7 mouse cellular contexts compared by ENCODE assay signal in the genomic region with DNA sequence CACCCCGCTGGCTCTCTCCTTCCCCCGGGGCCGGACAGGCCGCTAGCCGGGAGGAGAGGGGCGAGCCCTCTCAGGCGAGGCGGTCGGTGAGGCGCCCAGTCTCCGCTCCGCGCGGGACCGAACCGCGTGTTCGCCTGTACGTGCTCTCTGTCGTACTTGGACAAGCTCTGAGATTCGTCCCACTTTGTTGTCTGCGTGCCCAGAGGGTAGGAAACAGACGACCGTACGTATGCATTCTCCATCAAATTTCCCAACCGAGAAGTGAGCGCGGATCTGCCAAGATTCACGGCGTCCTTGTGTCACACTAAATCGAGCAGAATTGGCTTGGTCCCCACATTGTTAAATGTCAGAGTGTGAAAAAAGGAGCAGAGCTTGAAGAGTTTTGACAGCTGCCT. TPM values are rescaled to one million over a fixed set of nuclear protein-coding genes. Genes with fewer than 3 reads are reported as not detected.
DNase-seq lines count a peak whose midpoint lies in the region; ATAC-seq and TF ChIP-seq lines count a peak whose summit lies in the region.

No protein-coding gene starts in this region.

- peak overlapping the region; percentile 66 for H3K4me2 ChIP-seq in forebrain, embryonic 15.5 days (replicated peaks)
- peak overlapping the region; percentile 81 for H3K4me2 ChIP-seq in intestine, embryonic 15.5 days (replicated peaks)
- peak overlapping the region; percentile 80 for H3K4me2 ChIP-seq in liver, postnatal 0 days (ENCODE audit: low read depth, low read length)

- H3K9ac ChIP-seq in forebrain, embryonic 15.5 days (replicated peaks), result peak overlapping the region; percentile 88
- peak overlapping the region; percentile 95 for H3K9ac ChIP-seq in intestine, embryonic 15.5 days
- H3K9ac ChIP-seq in liver, postnatal 0 days (replicated peaks), result peak overlapping the region; percentile 88

- peak overlapping the region; percentile 79 for H3K4me3 ChIP-seq in forebrain, embryonic 15.5 days
- H3K4me3 ChIP-seq in intestine, embryonic 15.5 days (replicated peaks), result peak overlapping the region; percentile 92
- peak overlapping the region; percentile 90 for H3K4me3 ChIP-seq in liver, postnatal 0 days (ENCODE audit: low read depth, low read length)
- H3K4me3 ChIP-seq in olfactory bulb, adult 2 months (ENCODE audit: insufficient read depth, low read depth, low read length), result peak overlapping the region; percentile 91

- ATAC-seq in forebrain, embryonic 15.5 days (replicated peaks), result peak; percentile 82
- peak; percentile 85 for ATAC-seq in intestine, embryonic 15.5 days
- ATAC-seq in liver, postnatal 0 days, result peak; percentile 67

- no peak for TF ChIP-seq POLR2A in olfactory bulb, adult 2 months (IDR thresholded peaks at IDR 0.05; ENCODE audit: insufficient read depth, low read depth, low read length)

- peak overlapping the region; percentile 94 for H3K27ac ChIP-seq in forebrain, embryonic 15.5 days (replicated peaks)
- peak overlapping the region; percentile 96 for H3K27ac ChIP-seq in intestine, embryonic 15.5 days
- peak overlapping the region; percentile 95 for H3K27ac ChIP-seq in liver, postnatal 0 days (ENCODE audit: low read depth)
- H3K27ac ChIP-seq in olfactory bulb, adult 2 months (ENCODE audit: insufficient read depth, low read depth, low read length), result no peak overlapping the region

- DNase-seq in thymus, postnatal 0 days (ENCODE audit: low spot score), result peak; percentile 21
- DNase-seq in thymus, postnatal 36 days, result no peak
- peak; percentile 52 for DNase-seq in brain, adult 2 months (ENCODE audit: low read depth, low spot score)
- DNase-seq in liver, postnatal 0 days, result no peak

- no peak for TF ChIP-seq EP300 in liver, postnatal 0 days (IDR thresholded peaks at IDR 0.05; ENCODE audit: low read depth)

- under 1% methylated on average over 28 of the region's 31 CpGs for WGBS in forebrain, embryonic 15.5 days
- WGBS in intestine, embryonic 15.5 days, result under 1% methylated on average over 30 of the region's 31 CpGs
- under 1% methylated on average over 29 of the region's 31 CpGs for WGBS in liver, postnatal 0 days (ENCODE audit: insufficient replicate concordance)
- WGBS in olfactory bulb, adult 2 months, result under 1% methylated on average over 30 of the region's 31 CpGs

- no peaks in the 10 kb centered on the region for H3K27me3 ChIP-seq in forebrain, embryonic 15.5 days
- H3K27me3 ChIP-seq in intestine, embryonic 15.5 days (replicated peaks), result no peaks in the 10 kb centered on the region
- no peaks in the 10 kb centered on the region for H3K27me3 ChIP-seq in liver, postnatal 0 days (ENCODE audit: insufficient read depth, low read length)

- H3K36me3 ChIP-seq in forebrain, embryonic 15.5 days, result peaks cover 6% of the 10 kb centered on the region; the same call in 1 of the 2 replicates
- 0 out of 2 replicates have a peak, but pooled peaks cover under 1% of the 10 kb centered on the region for H3K36me3 ChIP-seq in intestine, embryonic 15.5 days
- peaks cover 8% of the 10 kb centered on the region for H3K36me3 ChIP-seq in liver, postnatal 0 days (replicated peaks; ENCODE audit: insufficient read depth, low read length)

- no peaks in the 10 kb centered on the region for H3K9me3 ChIP-seq in forebrain, embryonic 15.5 days
- H3K9me3 ChIP-seq in intestine, embryonic 15.5 days, result no peaks in the 10 kb centered on the region
- no peaks in the 10 kb centered on the region for H3K9me3 ChIP-seq in liver, postnatal 0 days (ENCODE audit: low read length)

- TF ChIP-seq CTCF in liver, postnatal 0 days (IDR thresholded peaks at IDR 0.05; ENCODE audit: low read depth), result no peak
- no peak for TF ChIP-seq CTCF in olfactory bulb, adult 2 months (IDR thresholded peaks at IDR 0.05; ENCODE audit: insufficient read depth, low read depth, low read length)

- peaks cover 32% of the 10 kb centered on the region for H3K4me1 ChIP-seq in forebrain, embryonic 15.5 days
- no peaks in the 10 kb centered on the region for H3K4me1 ChIP-seq in intestine, embryonic 15.5 days (replicated peaks)
- peaks cover 11% of the 10 kb centered on the region for H3K4me1 ChIP-seq in liver, postnatal 0 days (ENCODE audit: insufficient read depth)
- H3K4me1 ChIP-seq in olfactory bulb, adult 2 months (ENCODE audit: control insufficient read depth, insufficient read depth, low read length), result no peaks in the 10 kb centered on the region

RNA-seq across cellular contexts. Expression of a gene that starts 0.6 kb away (rescaled TPM):
- polyA plus RNA-seq in thymus, postnatal 0 days (2015; fragmentation: Nextera tagmentation; extraction: Ambion mirVana), result 185 and 186 TPM in 2 replicates
- 119 and 132 TPM in 2 replicates for polyA plus RNA-seq in forebrain, embryonic 15.5 days (2015; fragmentation: Nextera tagmentation; extraction: Ambion mirVana)
- polyA plus RNA-seq in intestine, embryonic 15.5 days (2015; fragmentation: Nextera tagmentation; extraction: Ambion mirVana), result 107 and 123 TPM in 2 replicates
- 46.0 and 50.2 TPM in 2 replicates for polyA plus RNA-seq in liver, postnatal 0 days (2015; fragmentation: Nextera tagmentation; extraction: Ambion mirVana)
- not detected in 2 replicates for polyA plus RNA-seq in olfactory bulb, adult 2 months (2012; ENCODE audit: insufficient read depth, insufficient read length, low replicate concordance, missing spikeins)

RNA-seq across cellular contexts. Expression of a gene that starts 0.6 kb away (rescaled TPM):
- polyA plus RNA-seq in thymus, postnatal 0 days (2015; fragmentation: Nextera tagmentation; extraction: Ambion mirVana), result 6.3 and 8.4 TPM in 2 replicates
- 21.1 and 23.2 TPM in 2 replicates for polyA plus RNA-seq in forebrain, embryonic 15.5 days (2015; fragmentation: Nextera tagmentation; extraction: Ambion mirVana)
- 11.0 and 11.6 TPM in 2 replicates for polyA plus RNA-seq in intestine, embryonic 15.5 days (2015; fragmentation: Nextera tagmentation; extraction: Ambion mirVana)
- polyA plus RNA-seq in liver, postnatal 0 days (2015; fragmentation: Nextera tagmentation; extraction: Ambion mirVana), result 1.3 and 1.5 TPM in 2 replicates
- polyA plus RNA-seq in olfactory bulb, adult 2 months (2012; ENCODE audit: insufficient read depth, insufficient read length, low replicate concordance, missing spikeins), result not detected in 2 replicates

Comparison
In these comparisons a context has a peak if more than half of its experiments do, and no peak if none do; other contexts are left out.
1. DNase-seq: peak in thymus, postnatal 0 days (single experiment) and brain, adult 2 months (single experiment); none in thymus, postnatal 36 days (0 of 2) and liver, postnatal 0 days (single experiment).
2. Peak in every context shown above with its lines, with median percentiles within 50 percentile points of each other: ATAC-seq, H3K4me2 ChIP-seq, H3K4me3 ChIP-seq and H3K9ac ChIP-seq.